Mouse (Mus musculus): Measurements from ENCODE around the gene Iffo2.

DNA sequence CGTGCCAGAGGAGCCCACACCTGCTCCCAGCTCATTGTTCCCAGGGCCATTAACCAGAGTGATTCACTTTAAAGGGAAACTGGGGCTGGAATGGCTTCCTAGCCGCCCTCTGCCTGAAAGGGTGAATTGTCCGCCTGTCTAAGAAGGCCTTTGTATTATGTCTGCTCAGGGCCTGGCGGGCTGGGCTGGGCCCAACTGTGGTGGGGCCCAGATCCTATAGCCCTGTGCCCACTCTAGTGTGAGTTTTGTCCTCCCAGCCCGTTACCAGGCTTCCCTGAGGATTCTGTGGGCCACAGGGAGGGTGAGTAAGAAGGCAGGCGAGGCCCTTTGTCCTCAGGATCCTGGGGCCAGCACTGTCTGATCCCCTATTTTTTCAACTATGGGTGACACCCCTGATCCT, 15.4 kb downstream of the Iffo2 start:
- no peak for TF ChIP-seq CTCF (IDR thresholded peaks at IDR 0.05)
- no peak for TF ChIP-seq EP300 (IDR thresholded peaks at IDR 0.05)
